Mouse (Mus musculus) megakaryocyte, embryonic 14.5 days (primary cell): ENCODE results near the gene AI837181.

ENCODE experiments used
- FLI1 ChIP-seq: IDR thresholded peaks from 2 replicates; pipeline ENCODE4 v1.6.1; 2012; ENCODE audit warnings: low read length, inconsistent platforms, mixed read lengths
- GATA1 ChIP-seq: IDR thresholded peaks from 3 replicates; pipeline ENCODE4 v1.6.1; 2012; ENCODE audit warnings: mixed read lengths, low read length, inconsistent platforms, borderline replicate concordance

DNA sequence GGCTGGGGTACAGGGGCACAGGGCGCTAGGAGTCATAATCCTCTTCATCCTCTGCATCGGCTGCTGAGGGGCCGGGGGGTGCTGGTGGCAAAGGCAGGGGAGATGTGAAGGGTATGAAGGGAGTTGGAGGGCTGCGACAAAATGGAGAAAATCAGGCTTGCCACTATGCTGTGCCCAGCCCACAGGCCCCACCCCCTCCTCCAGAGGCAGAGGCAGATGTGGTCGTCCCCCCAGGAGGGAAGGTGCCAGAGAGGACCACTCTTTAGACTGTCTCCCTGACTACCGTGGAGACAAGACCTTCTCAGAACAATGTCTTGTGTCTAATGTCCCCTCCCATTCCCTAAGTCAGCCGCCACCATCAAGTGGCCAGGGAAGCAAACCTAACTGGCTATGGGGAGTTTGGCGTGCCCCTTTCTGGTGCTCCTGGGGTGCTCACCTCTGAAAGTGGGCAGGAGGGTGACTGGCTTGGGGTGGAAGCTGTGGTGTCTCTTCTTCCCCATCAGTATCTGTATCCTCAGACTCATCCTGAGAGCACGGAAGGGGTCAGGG is 2.0 kb upstream of the AI837181 start:
- TF ChIP-seq GATA1, result no peak
- TF ChIP-seq FLI1, result no peak
